Mouse (Mus musculus): Measurements from ENCODE around the gene Rag2.

- TF ChIP-seq CTCF (conservative IDR thresholded peaks at IDR 0.05; ENCODE audit: low read length) (no peak), NANOG (IDR thresholded peaks at IDR 0.05; ENCODE audit: borderline replicate concordance, low read length) (no peak), POU5F1 (IDR thresholded peaks at IDR 0.05; ENCODE audit: borderline replicate concordance, low read length) (no peak)
Measured at GRCm38 (mm10) chr2:101624011-101624410, 507 bp upstream of the Rag2 start.

All from E14TG2a.4 (cell line).